Mouse (Mus musculus): ENCODE results near the gene Denr.

DNA sequence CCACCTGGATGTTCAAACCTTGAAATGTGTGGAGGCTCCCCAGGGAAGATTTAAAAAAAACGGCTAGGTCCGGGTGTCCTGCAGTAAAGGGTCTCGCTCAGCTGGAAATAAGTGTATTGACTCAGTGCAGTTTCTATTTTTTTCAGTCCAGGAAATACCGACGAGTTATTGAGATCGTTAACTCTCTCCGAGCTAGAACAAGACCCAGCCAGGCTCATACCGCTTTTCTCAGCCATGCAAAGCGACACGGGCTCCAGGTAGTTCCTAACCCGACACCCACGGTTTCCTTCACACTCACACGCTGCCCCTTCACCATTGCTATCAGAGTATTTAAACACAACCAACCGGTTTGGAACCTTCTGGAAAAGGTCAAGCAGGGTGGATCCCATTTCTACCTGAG lies 28.9 kb upstream of the Denr start:
- TF ChIP-seq CTCF (IDR thresholded peaks at IDR 0.05; ENCODE audit: borderline replicate concordance, control insufficient read depth, extremely low read depth, insufficient read depth, low read length, poor library complexity) = no peak
- TF ChIP-seq POLR2A (IDR thresholded peaks at IDR 0.05; ENCODE audit: control insufficient read depth, extremely low read depth, insufficient read depth, low read length, poor library complexity) = no peak

Data from thymus, adult 2 months (tissue).